Comparison of ENCODE assay signal across 21 mouse cellular contexts in genomic region chr1:57594815-57595214, GRCm38 (mm10).
DNase-seq lines count a peak whose midpoint lies in the region; ATAC-seq lines count a peak whose summit lies in the region.
"Had no signal": no experiment of that assay in that cellular context is flagged by ENCODE, and none has a peak within 500 bp of the region (broad histone marks: within the 10 kb centered on the region; RNA-seq: fewer than 3 reads in every experiment).

No protein-coding gene starts in this region.

- H3K36me3 ChIP-seq in limb, embryonic 13.5 days = no peaks in the 10 kb centered on the region
- H3K36me3 ChIP-seq in limb, embryonic 10.5 days = no peaks in the 10 kb centered on the region
- H3K36me3 ChIP-seq in limb, embryonic 15.5 days = no peaks in the 10 kb centered on the region
- H3K36me3 ChIP-seq in heart, embryonic 12.5 days = no peaks in the 10 kb centered on the region
- H3K36me3 ChIP-seq: embryonic facial prominence, embryonic 15.5 days; forebrain, embryonic 10.5 days; heart, embryonic 13.5 days; hindbrain, embryonic 10.5 days had no signal

- ATAC-seq in limb, embryonic 13.5 days (ENCODE audit: low FRiP score, low read depth) = no peak
- no peak for ATAC-seq in limb, embryonic 15.5 days (ENCODE audit: insufficient number of reproducible peaks, low FRiP score, low TSS enrichment, low read depth)
- ATAC-seq in heart, embryonic 12.5 days (ENCODE audit: insufficient number of reproducible peaks, low FRiP score) = no peak

- no peaks in the 10 kb centered on the region for H3K27me3 ChIP-seq in limb, embryonic 13.5 days
- H3K27me3 ChIP-seq in limb, embryonic 10.5 days (ENCODE audit: low read depth, poor library complexity, severe bottlenecking) = no peaks in the 10 kb centered on the region
- no peaks in the 10 kb centered on the region for H3K27me3 ChIP-seq in limb, embryonic 15.5 days
- no peaks in the 10 kb centered on the region for H3K27me3 ChIP-seq in heart, embryonic 12.5 days (replicated peaks)
- H3K27me3 ChIP-seq: embryonic facial prominence, embryonic 15.5 days; heart, embryonic 13.5 days; megakaryocyte, embryonic 14.5 days had no signal

- no peak overlapping the region for H3K9ac ChIP-seq in limb, embryonic 13.5 days
- no peak overlapping the region for H3K9ac ChIP-seq in limb, embryonic 15.5 days
- H3K9ac ChIP-seq in heart, embryonic 12.5 days = no peak overlapping the region
- H3K9ac ChIP-seq: embryonic facial prominence, embryonic 15.5 days; heart, embryonic 13.5 days had no signal

- peak overlapping the region; percentile 80; the same call in 1 of the 2 replicates for H3K27ac ChIP-seq in limb, embryonic 13.5 days
- H3K27ac ChIP-seq in limb, embryonic 10.5 days = no peak overlapping the region
- H3K27ac ChIP-seq in limb, embryonic 15.5 days = peak overlapping the region; percentile 75; the same call in 1 of the 2 replicates
- H3K27ac ChIP-seq in heart, embryonic 12.5 days (ENCODE audit: poor library complexity, severe bottlenecking) = no peak overlapping the region
- H3K27ac ChIP-seq: forebrain, embryonic 10.5 days; gastrocnemius, adult 2 months; heart, embryonic 13.5 days; hindbrain, embryonic 10.5 days; layer of hippocampus, adult 2 months had no signal

- H3K4me1 ChIP-seq in limb, embryonic 13.5 days = peaks cover 19% of the 10 kb centered on the region
- H3K4me1 ChIP-seq in limb, embryonic 10.5 days = peaks cover 13% of the 10 kb centered on the region
- peaks cover 17% of the 10 kb centered on the region; the same call in 1 of the 2 replicates for H3K4me1 ChIP-seq in limb, embryonic 15.5 days
- no peaks in the 10 kb centered on the region for H3K4me1 ChIP-seq in heart, embryonic 12.5 days (replicated peaks)
- H3K4me1 ChIP-seq: heart, embryonic 13.5 days; megakaryocyte, embryonic 14.5 days had no signal

- WGBS in limb, embryonic 13.5 days = 36% methylated on average over 5 of the region's 5 CpGs
- 71% methylated on average over 5 of the region's 5 CpGs for WGBS in limb, embryonic 10.5 days
- 30% methylated on average over 5 of the region's 5 CpGs for WGBS in limb, embryonic 15.5 days
- 68% methylated on average over 5 of the region's 5 CpGs for WGBS in heart, embryonic 12.5 days

- H3K4me2 ChIP-seq in limb, embryonic 13.5 days (replicated peaks) = no peak overlapping the region
- H3K4me2 ChIP-seq in limb, embryonic 15.5 days = no peak overlapping the region
- no peak overlapping the region for H3K4me2 ChIP-seq in heart, embryonic 12.5 days
- H3K4me2 ChIP-seq: embryonic facial prominence, embryonic 15.5 days; heart, embryonic 13.5 days; liver, embryonic 11.5 days had no signal

- no peaks in the 10 kb centered on the region for H3K9me3 ChIP-seq in limb, embryonic 13.5 days
- H3K9me3 ChIP-seq in limb, embryonic 10.5 days (replicated peaks) = no peaks in the 10 kb centered on the region
- no peaks in the 10 kb centered on the region for H3K9me3 ChIP-seq in limb, embryonic 15.5 days
- no peaks in the 10 kb centered on the region for H3K9me3 ChIP-seq in heart, embryonic 12.5 days (replicated peaks)
- H3K9me3 ChIP-seq: embryonic facial prominence, embryonic 15.5 days; forebrain, embryonic 10.5 days; heart, embryonic 13.5 days; hindbrain, embryonic 10.5 days; megakaryocyte, embryonic 14.5 days had no signal

- DNase-seq in limb, embryonic 10.5 days (ENCODE audit: low spot score) = no peak
- DNase-seq in 416B (ENCODE audit: low read depth) (peak; percentile 3), A20 (ENCODE audit: low read depth, low spot score) (peak; percentile 65)
- no peak for DNase-seq in left cerebral cortex, postnatal 14 days (ENCODE audit: low spot score in 2 of 2)
- DNase-seq: adrenal gland, postnatal 25 days; cerebellum, adult 11-12 months; gastrocnemius, adult 2 months; layer of hippocampus, postnatal 36 days; lung, adult 18-20 months; lung, postnatal 14 days; thymus, postnatal 25 days had no signal

- no peak overlapping the region for H3K4me3 ChIP-seq in limb, embryonic 13.5 days
- no peak overlapping the region for H3K4me3 ChIP-seq in limb, embryonic 10.5 days
- no peak overlapping the region for H3K4me3 ChIP-seq in limb, embryonic 15.5 days
- H3K4me3 ChIP-seq in heart, embryonic 12.5 days = no peak overlapping the region
- H3K4me3 ChIP-seq: embryonic facial prominence, embryonic 15.5 days; forebrain, embryonic 10.5 days; gastrocnemius, adult 2 months; heart, embryonic 13.5 days; hindbrain, embryonic 10.5 days; layer of hippocampus, adult 2 months; megakaryocyte, embryonic 14.5 days had no signal

- intact Hi-C loops in left cerebral cortex, postnatal 14 days (cut with DNase I) = no loop called here

Comparison
In these comparisons a context has a peak if more than half of its experiments do, and no peak if none do; other contexts are left out.
1. H3K27ac ChIP-seq: peak in limb, embryonic 13.5 days (single experiment) and limb, embryonic 15.5 days (single experiment); none in limb, embryonic 10.5 days (single experiment) and heart, embryonic 12.5 days (single experiment).
2. DNase-seq: peak in 416B (single experiment) and A20 (single experiment); none in limb, embryonic 10.5 days (single experiment) and left cerebral cortex, postnatal 14 days (0 of 2).